Mouse (Mus musculus) T-helper 2 cell (primary cell): ENCODE data around the gene Gm21969.

Experiments
- in situ Hi-C: fragments of 300-600 bp; cut with MboI, MseI; formaldehyde crosslinking; loops from one replicate; pipeline ENCODE4 v1.15.1; 2025; ENCODE audit warnings: high pct_unique_total_duplicates

Gene Gm21969

DNA sequence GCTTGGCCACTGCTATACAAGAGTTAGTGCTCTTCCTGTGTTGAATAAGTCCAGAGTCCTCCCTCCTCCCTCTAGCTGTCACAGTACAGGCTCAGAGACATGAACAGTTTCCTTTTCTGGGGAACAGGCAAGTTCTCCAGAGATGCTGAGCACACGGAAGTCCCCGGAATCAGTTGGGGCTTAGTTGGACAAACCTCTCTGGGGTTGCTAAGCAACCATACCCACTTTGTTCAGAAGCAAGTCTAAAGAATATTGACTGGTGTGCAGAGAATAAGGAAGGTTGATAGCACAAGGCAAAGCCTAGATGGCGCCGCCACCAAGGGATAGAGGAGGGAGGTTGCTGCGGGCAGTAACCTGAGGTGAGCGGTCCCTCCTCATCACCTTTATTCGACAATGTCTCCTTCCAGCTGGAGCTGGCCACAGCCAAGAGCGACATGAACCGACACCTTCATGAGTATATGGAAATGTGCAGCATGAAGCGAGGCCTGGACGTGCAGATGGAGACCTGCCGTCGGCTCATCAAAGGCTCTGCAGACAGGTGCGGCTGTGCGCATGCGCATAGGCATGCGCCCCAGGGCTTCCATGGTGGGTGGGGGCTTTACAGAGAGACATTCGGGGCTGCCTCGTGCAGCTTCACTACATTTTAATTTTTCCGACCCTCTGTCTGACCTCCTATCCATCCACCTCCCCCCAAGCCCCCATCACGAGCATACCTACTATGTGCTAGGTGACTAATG, 11.7 kb downstream of the Gm21969 start:
- in situ Hi-C loops, result loop anchor here (5.0 kb wide), 1 partner anchor 37 kb away; no protein-coding TSS in a partner anchor

DNA sequence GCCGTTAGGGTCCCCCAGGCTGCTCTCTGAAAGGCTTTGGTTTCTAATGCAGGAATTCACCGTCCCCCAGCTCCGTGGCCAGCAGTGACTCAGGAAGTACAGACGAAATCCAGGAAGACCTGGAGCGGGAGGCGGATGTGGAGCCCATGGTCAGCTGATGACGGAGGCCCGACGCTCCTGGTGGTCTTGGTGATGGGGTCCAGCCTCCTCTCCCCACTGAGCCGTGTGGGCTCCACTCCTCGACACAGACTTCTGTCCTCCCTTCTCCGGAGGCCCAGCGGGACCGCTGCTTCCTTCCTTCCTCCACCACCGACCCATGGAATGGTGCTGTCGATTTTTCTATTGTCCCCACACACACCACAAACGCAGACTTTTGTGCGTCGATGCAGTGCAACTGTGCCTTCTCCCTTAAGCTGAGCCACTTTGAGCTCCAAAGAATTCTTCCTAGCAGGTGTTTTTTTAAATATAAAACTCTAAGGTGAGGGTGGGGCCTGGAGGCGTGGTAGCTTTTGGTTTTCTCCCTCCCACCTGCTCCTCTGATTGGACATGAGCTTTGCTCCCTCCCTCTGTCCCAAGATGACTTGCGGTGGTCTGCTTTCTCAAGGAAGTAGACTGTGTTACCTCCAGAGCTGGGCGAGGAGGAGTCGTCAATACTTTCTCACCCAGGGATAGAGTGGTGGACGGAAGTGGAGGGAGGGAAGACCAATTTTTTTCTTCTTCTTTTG, 13.5 kb downstream of the Gm21969 start:
- in situ Hi-C loops, result no loop called here

DNA sequence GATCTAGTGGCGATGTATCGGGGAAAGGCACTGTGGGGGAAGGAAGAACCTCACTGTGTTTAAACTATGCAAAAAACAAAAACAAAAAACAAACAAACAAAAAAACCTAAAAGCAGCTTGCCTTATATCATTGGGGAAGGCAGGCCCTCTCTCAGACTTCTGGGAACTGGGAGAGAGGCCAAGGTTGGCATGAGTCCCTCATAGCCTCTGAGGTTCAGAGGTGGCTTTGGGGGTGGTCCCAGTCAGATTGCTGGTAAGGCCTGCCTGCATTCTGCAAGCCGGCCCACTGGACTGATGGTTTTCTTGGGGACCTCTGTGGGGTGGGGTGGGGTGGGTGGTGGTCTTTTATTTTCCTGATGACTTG, 14.0 kb downstream of the Gm21969 start:
- in situ Hi-C loops, result no loop called here

DNA sequence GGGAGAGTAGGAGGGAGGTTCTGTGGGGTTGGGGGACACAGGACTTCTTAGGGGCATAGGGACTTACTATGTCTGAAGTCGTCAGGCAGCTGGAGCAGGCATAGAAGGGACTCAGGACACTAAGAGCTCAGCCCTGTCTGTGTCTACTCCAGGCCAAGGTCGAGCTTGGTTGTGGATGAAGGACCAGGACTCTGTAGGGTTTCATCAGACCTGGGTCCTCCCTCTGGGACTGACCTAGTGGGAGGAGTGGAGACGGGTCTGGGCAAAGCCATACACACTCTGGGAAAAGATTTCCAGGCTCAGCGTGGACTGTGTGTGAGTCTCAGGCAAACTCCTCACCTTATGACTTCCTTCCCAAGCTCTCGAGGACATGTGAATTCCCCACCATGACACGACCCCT, 16.8 kb downstream of the Gm21969 start:
- in situ Hi-C loops, result no loop called here

DNA sequence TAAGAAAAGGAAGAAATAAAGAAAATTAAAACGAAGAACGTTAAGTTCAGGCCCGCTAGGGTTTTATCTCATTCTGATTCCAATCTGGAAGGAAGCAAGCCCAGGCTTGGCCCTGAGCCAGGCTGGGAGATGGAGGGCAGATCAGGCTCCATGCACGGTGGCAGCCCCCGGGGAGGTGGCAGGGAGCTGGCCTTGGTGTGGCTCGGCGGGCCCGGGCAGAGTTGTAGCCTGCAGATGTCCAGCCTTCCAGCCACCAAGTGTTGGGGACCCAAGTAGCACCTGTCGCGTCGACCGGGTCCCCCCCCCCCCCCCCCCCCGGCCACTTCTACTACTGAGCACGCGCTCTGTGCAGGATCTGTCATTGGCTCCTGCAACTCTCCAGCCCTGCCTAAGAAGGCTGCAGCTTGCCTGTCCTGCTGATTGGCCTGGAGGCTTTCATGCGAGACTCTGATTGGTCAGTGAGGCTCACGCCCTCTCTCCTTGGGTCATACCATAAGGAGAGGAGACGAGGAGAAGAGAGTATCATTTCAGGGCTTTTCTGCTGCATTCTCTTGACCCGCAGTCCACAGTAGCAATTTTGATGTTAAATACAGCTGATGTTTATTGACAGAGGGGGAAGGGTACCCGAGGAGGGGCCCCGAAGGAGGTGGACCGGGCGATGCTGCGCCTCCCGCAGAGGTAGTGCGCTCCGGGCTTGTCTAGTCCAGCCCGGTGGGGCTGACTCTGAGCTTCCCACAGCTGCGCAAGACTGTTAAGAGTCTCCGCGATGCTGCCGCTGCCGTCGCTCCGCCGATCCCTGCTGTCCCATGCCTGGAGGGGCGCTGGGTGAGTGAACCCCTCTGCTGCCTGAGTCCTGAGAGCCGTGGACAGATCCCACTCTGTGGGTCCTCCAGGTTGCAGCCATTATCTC, 19.6 kb downstream of the Gm21969 start, which contains the start of gene Aldh4a1:
Gene Aldh4a1, plus strand, starts transcription at position 494 of the 910 bp plus-strand sequence.
- in situ Hi-C loops, result no loop called here

DNA sequence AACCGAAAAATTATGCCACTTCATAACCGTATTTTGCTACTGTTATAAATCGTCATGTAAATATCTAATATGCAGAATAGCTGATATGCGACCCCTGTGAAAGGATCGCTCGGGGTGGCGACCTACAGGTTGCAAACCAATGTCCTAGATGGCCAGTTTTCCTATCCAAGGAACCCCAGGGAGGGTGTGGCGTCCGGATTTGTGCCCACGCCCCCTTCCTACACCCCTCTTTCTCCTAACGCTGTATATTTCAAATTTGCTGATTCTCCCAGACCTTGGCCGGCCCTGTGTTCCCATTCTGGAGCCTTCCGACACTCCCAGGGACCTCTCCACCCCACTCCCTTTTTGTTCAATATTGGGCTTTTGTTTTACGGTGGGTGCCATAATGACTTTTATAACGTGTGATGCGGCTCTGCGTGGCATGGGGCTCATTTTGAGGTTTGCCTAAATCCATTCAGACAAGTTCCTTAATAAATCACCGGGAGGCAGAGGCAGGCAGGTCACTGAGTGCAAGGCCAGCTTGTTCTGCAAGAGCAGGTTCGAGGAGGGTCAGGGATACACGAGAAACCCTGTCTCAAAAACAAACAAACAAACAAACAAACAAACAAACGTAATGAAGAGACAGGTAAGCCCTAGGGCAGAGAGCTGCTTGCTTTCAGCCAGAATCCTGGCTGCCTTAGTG, 20.6 kb downstream of the Gm21969 start:
- in situ Hi-C loops, result no loop called here

DNA sequence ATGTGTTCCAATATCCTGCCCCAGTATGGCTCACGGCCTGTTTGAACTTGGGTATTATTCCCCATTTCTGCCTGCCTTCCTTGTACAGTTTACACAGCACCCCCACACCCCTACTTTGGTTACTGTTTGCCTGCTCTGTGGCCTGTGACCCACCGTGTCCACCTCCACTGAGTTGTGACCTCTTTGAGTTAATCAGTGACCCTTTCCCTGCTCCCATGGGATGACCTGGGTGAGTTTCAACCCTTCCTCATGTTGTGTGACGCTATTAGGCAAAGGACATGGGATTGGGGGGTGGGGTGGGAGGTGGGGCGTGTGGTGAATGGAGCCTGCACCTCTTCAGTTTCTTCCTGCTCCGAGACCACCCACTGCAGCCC, 21.1 kb downstream of the Gm21969 start:
- in situ Hi-C loops, result no loop called here

DNA sequence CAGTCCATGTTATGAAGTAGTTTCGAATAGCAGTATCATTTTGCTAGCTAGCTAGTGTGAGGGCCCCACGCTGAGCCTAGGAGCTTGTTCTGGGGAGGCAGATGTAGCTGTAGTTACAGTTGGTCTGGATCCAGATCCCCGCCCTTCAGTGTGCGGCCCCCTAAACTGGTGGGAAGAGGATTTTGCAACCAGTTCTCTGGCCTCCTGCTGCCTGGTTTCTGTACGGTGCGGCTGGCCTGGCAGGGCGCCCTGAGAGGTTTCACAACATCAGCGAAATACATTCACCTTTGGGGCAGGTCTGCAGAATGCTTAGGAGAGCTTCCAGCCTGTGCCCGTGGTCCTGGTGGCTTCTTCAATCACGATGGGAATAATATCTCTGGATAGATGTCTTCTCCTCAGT, 21.7 kb downstream of the Gm21969 start:
- in situ Hi-C loops, result no loop called here

DNA sequence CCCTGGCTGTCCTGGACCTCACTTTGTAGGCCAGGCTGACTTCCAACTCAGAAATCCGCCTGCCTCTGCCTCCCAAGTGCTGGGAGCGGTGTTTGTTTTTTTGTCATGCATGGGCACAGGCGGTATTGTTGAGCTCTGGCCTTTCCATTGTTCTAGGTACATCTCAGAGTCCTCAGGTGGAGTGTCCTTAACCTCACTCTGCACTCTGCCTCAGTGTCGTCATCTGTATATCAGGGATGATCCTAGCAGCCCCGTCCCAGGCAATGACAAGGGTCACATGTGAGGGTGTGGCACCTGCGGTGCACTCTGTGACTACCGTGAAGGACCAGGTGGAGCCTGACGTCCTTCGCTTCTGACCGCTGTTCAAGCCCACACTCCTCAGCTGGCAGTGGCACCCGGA, 24.4 kb downstream of the Gm21969 start:
- in situ Hi-C loops, result no loop called here

DNA sequence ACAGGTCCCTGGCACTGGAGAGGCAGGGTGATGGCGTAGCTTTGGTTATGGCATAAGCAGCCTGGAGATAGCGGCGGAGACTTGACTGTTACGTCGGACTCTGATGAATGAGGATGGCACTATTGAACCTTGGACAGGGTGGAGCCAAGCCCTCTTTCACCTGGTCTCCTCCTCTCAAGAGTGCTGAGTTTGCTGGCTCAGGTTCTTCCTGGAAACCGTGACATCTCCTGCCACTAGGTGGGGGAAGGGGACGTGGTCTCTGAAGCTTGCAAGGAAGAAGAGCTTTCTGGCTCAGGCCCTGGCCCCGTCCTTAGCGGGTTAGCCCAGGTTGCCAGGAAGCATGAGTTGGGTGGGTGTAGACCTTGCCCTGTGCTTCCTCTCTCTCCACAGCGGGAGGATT, 27.2 kb downstream of the Gm21969 start:
- in situ Hi-C loops, result loop anchor here (5.0 to 10.0 kb wide), 2 partner anchors 158 to 1325 kb away; no protein-coding TSS in a partner anchor

DNA sequence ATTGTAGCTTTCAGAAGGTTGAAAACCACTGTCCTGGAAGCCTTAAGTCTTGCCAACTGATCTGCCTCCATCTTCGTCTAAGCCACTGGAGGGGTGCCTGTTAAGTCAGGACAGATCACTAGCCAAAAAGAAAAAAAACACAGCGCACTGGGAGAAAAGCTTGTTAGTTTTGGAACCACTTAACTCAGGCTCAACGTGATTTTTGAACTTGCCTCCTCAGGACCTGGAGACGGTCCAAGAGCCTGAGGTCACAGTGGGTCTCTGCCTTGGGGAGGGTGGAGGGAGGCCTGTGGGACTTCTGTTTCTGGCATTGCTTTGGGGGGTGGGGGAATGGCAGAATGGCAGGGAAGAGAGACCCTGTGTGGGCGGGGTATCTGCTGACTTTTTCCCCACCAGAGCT, 28.2 kb downstream of the Gm21969 start:
- in situ Hi-C loops, result loop anchor here (5.0 to 10.0 kb wide), 2 partner anchors 159 to 1324 kb away; no protein-coding TSS in a partner anchor

DNA sequence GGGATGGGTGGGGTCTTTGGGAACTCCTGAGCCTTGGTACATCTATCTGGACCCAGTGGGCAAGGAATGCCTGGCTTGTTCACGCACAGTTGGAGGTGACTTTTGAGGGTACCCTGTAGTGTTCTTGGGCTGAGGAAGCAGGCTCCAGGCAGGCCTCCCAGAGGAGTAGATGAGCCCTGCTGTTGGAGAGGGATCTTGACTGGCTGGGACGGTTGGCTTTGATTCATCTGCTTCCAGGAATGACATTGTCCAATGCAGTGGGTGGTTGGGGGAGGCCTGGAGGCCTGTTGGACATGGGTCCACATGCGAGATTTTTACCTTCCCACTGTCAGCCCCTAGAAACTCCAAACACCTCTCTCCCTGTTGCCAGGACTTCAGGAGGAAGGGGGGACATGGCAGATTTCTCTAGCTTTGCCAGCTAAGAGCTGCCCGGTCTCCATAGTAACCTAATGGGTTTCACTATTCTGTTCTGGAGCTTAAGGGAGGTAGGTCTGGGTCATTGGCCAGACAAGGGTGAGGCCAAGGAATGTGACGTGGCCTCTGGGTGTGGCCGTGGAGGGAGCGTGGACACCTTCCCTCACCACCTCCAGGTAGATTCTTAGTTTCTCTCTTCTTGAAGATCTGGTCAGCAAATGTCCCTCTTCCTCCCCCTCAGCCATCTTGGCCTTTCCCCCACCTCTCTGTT, 28.7 kb downstream of the Gm21969 start:
- in situ Hi-C loops, result loop anchor here (5.0 to 10.0 kb wide), 2 partner anchors 159 to 1323 kb away; no protein-coding TSS in a partner anchor

DNA sequence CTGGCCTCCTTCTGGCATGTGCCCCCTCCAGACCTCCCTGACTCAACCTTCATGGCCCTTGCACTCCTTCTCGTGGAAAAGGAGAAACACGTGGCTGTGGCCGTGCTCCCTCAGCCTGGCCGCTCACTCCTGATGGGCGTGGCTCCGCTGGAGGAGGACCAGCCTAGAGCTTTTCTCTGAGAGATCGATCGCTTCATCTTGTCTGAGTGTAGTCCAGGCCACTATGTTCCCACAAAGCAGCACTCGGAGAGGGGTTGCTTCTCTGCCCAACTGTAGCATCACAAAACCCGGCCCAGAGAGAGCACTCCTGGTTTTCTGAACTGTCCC, 29.2 kb downstream of the Gm21969 start:
- in situ Hi-C loops, result loop anchor here (5.0 to 10.0 kb wide), 2 partner anchors 160 to 1323 kb away; no protein-coding TSS in a partner anchor

DNA sequence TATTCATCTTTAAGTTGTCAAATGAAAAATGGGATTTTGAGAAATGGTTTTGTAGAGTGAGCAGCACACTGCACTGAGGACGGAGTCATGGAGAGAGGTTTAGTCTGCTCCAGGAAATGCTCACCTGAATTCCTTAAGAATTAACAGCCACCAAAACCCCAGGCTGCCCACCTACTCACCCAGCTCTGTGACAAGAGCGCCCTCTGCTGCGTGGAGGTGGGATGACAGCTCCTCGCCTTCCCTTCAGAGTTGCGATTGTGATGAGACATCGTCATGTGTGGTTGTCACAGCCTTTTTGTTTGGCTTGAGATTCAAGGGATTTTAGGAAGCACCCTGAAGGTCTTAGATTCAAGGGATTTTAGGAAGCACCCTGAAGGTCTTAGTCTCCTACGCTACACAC, 33.4 kb downstream of the Gm21969 start:
- in situ Hi-C loops, result loop anchor here (10.0 kb wide), 1 partner anchor 1318 kb away; no protein-coding TSS in a partner anchor

DNA sequence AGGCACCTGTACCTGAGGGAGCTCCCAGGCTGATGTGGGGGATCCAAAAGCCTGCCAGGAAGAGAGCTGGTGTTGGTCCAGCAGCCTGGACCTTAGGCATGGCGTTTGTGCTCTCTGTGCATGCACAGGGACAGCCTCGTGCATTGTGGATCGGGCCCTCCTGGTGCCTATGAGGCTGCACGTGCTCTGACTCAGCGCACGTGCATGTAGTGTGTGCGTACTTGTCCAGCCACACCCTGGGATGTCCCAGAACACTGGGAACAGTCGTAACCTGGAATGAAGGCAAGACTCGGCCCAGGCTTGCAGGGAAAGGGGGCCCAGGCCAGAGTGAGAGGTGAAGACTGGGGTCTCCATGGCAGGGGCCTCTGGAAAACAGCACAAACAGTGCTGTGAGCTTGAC, 34.9 kb downstream of the Gm21969 start:
- in situ Hi-C loops, result loop anchor here (10.0 kb wide), 1 partner anchor 1317 kb away; no protein-coding TSS in a partner anchor

DNA sequence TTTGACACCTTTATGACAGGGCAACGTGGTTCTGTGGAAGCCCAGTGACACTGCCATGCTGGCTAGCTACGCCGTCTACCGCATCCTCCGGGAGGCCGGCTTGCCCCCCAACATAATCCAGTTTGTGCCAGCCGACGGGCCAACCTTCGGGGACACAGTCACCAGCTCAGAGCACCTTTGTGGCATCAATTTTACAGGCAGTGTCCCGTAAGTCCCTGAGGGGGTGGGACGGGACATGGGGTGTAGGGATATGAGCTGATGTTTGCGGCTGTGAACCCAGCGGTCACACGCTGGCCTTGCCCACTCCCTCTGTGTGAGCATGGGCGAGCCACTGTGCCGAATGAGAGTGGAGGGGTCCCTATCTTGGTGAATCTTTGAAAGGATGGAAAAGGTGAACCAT, 35.4 kb downstream of the Gm21969 start:
- in situ Hi-C loops, result loop anchor here (10.0 kb wide), 1 partner anchor 1316 kb away; no protein-coding TSS in a partner anchor

DNA sequence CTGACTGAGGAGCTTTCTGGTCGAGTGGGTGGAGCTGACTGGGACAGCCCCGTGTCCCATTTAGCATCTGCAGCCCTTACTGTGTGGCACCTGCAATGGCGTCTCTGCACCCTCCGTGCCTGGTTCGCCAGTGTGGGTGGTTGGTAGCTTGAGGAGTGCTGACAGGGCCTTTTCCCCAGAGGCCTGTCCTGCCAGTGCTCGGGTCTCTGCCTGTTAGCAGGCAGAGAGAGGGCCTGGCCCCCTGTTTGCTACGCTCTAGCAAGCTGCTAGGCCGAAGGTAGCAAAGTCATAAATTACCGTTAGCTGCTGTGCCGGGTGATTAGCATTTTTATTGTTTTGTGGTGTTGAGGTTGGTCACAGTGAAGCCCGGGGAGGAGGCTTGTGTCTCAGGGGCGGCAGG, 36.8 kb downstream of the Gm21969 start:
- in situ Hi-C loops, result loop anchor here (10.0 kb wide), 1 partner anchor 1315 kb away; no protein-coding TSS in a partner anchor

DNA sequence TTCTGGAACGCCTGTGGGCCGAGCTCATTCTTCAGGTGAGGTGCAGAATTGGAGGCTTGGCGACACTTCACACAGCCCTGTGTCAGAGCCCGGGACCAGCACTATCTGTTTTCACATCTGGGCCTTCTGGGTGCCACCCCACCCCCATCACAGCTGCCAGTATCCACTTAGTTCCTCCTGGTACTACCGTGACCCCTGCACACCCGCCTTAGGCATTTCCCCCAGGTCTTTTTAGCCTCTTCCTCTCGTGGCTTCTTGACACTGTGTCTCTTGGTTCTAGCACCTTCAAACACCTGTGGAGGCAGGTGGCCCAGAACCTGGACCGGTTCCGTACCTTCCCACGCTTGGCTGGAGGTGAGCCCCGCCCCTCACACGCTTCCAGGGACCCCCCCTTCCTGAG, 37.3 kb downstream of the Gm21969 start:
- in situ Hi-C loops, result no loop called here

DNA sequence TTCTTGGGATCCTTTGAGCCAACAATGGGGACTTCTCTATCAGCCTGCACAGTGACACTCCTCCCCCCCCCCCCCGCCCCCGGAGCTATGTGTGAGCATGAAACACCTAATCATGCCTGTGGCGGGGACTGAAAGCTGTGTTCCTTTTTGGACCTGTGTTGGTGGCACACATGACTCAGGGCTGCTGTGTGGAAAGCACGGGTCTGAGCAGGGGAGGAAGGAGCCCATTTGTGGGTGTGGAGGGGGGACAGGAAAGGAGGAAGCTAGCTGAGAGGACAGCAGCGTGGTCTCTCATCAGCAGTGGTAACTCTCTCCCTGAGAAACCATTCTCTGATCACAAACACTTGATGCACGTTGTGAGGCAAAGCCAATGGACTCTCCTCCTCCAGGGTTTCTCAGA, 37.8 kb downstream of the Gm21969 start:
- in situ Hi-C loops, result no loop called here

DNA sequence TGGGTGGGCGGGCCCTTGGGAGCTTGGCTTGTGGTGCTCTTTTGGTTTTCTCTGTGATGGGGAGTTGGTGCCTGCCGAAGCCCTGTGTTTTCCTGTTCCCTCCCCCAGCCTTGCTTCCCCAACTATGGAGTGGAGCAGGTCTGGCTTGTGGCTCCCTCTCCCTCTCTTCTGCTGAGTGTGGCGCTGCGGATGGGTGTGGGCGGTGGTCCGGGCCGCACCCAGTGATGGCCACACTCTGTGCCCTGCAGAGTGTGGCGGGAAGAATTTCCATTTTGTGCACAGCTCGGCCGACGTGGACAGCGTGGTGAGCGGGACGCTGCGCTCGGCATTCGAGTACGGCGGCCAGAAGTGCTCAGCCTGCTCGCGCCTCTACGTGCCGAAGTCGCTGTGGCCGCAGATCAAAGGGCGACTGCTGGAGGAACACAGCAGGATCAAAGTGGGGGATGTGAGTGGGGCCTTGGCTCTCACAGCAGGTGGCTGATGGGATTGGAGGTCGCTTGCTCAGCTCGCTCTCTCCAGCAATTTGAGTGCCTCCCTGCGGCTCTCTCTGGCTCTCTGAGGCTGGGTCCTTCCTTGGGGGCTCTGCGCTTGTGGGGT, 38.9 kb downstream of the Gm21969 start:
- in situ Hi-C loops, result no loop called here
